Mouse (Mus musculus): Measurements from ENCODE around the gene Pdcd11.
"Not testable (repeated sequence)": the region's sequence is repeated elsewhere in the genome, so short reads cannot be mapped to it uniquely, and the experiment has no call there.

Gene Pdcd11

GRCm38 (mm10) chr19:47128835-47129234, 38.3 kb downstream of the Pdcd11 start:
- DNase-seq: no peak

DNA sequence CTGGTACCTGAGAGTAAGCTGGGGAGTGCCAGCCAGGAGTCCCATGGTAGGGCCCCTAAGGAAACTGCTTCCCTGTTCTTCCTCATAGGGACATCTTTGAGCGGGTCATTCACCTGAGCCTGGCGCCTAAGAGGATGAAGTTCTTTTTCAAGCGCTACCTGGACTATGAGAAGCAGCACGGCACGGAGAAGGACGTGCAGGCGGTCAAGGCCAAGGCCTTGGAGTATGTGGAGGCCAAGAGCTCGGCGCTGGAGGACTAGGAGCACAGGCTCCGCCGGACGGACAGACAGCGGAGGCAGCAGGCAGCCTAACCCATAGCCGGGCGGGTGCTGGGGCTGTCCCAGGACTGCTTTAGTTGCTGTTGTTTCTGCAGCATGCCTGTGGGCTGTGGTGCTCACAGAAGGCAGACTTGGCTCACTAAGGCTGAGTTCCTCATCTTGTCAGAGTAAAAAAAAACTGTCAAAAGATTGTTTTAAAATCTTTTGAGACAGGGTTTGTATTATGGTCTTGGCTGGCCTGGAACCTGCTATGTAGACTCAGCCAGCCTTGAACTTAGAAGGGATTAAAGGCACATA, 40.1 kb downstream of the Pdcd11 start:
- DNase-seq: no peak

GRCm38 (mm10) chr19:47133161-47133560, 42.6 kb downstream of the Pdcd11 start:
- DNase-seq: no peak

GRCm38 (mm10) chr19:47135568-47135967, 45.0 kb downstream of the Pdcd11 start:
- no peak for DNase-seq

- no peak for DNase-seq
Observed at GRCm38 (mm10) chr19:47136170-47136569, 45.6 kb downstream of the Pdcd11 start.

DNA sequence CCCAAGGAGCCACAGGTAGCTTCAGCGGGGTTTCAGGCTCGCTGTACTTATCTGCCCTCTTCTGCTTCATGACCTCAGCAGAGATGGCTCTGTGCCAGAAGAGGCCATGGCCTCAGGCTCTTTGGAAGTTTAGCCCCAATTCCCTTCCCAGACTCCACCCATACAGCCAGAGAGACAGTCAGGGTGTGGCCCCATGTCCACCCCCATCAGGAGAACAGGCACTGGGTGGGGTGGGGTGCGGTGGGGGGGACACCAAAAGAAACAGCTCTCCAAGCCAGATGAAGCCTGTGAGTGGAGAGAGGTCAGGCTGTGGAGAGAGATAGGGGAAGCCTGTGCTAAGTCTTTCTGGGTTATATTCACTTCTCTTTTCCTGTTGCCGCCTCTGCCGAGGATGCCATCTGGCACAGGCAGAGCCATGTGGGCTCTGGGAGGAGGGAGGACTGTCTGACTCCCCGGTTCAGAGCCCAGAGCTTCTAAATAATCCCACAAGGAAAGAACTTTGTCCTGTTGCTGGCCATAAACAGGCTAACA, 46.5 kb downstream of the Pdcd11 start:
- peak; percentile 33 for DNase-seq

DNA sequence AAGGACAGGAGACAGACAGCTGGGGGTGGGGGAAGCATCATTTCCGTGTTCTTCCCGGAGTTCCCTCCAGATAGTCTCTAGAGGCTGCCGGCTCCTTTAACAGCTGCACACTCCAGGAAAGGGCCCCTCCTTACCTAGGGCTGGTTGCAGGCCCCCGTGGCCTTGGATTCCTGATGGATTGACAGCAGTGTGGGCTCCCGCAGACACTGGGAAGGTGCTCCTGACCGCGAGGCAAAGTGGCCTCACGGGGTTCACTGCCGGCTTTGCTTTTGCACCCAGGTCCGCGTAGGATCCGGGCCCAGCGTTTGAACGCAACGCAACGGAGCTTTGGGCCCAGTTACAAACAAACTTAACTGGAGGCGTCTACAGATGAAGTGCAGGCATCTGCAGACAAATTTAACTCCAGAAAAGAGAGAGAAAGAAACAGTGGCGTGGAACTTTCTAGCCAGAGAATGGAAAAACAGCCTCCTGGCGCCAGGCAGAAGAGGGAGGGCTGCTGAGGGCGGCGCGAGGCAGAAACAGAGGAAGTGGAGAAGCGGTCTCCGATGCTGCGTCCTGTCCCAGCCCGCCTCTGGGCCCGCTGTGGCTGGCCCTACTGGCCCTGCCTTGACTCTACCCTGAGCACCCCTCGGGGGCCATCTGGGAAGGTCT, 47.3 kb downstream of the Pdcd11 start, which contains the start of gene Calhm2:
Calhm2 (minus strand) TSS at position 524 of the 651 bp plus-strand sequence.
- peak; percentile 64 for DNase-seq

DNA sequence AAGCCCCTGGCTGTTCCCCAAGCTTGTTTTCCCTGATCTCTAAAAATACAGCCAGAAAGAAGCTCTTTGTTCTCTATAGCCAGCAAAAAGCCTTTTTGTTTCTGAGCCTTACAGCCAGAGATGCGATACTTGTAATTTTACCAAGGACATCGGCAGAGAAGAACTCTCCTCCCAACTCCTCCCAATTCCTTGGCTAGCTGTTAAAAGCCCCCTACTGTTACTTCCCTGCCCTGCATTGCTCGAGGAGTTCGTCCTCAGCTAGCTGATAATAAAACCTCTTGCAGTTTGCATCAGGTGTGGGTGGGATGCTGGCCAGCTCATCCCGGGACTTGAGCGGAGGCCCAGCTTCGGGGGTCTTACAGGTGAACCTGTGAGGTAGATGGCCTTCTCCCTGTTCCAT, 49.0 kb downstream of the Pdcd11 start:
- DNase-seq: not testable (repeated sequence)

DNA sequence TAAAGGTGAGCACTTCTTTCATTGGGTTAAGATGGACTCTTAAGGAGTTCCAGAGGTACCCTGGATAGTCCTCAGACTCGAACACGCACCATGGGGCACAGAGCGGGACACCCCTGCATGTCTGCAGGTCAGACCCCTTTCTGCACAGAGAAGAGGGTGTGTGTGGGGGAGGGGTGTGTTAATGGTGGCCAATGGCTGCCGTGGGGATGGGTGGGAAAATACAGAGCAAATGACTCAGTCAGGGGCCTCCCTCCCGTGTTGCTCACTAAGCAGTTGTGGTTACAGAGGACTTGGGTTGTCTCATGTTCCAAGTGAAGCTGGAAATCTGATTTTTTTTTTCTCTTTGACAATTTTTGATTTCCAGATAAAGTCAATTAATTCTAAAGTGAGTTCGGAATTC, 51.9 kb downstream of the Pdcd11 start:
- no peak for DNase-seq

GRCm38 (mm10) chr19:47144154-47144553, 53.6 kb downstream of the Pdcd11 start, which contains the start of gene Calhm1:
Calhm1 (minus strand) TSS chr19:47144254.
- no peak for DNase-seq

DNA sequence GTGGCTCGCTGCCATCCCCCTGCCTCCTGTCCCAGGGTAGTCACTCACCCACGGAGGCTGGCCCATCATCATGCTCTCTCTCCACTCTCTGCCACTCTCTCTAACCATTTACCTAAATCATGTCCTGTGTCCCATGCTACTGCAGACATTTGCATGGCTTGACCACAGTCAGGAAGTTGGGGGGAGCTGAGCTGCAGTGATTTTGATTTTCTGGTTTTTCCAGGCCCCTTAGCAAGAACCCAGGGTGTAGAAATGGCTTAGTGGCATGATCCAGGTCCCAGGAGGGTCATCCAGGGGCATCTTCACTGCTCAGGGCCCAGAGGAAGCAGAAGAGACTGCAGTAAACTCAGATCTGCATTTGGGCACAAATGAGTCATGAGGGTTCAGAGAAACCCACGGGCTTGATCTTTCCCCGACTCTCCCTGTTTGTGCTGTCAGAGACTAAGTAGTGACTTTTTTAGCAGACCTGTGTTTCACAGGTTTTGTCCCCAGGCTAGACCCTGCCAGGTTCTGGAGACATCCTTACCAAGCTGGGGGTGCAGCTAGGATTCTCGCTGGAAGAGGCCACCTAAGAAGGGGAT, 57.8 kb downstream of the Pdcd11 start:
- no peak for DNase-seq

DNA sequence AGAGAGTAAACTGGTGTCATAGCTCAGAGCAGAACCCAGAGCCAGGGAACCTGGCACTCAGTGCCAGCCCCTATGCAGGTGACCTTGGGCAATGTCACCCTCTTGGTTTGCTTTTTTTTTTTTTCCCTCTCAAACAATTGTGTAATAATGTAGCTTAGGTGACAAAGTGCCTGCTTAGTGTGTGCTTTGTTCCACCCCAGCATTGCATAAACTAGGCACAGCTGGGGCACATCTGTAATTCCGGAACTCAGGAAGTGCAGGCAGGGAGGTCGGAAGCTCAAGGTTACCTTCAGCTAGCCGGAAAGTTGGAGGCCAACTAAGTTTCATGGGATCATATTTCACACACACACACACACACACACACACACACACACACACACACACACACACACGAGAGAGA, 59.3 kb downstream of the Pdcd11 start:
- no peak for DNase-seq

DNA sequence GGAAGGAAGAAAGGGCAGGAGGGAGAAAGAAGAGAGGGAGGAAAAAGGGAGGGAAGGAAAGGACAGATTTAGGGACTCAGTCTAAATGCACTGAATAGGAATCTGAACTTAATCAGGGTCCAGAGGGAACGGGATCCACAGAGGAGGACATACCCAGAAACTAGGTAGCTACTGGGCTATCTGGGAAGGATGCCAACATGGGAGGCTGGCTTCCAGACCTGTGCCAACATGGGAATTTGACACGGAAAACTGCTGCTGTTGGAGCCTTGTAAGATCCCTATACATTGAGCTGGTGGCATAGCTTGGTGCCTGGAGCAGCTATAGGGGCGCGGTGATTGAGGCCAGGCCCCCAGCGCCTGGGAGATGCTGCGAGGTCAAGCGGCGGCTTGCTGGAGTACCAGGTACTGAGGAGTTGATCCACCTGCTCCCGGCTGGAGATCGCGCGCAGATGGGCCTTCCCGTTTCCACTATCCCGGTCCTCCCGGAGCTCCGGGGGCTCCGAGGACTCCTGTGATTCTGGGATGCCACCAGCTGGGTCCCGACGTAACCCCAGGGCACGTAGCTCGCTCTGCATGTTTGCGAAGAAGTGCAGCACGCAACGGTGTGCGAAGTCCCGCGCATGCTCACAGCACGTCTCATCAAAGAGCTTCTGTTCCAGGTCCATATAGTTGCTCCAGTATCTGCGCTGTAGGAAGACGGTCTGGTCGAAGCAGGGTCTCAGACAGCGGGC, 60.9 kb downstream of the Pdcd11 start:
- no peak for DNase-seq

DNA sequence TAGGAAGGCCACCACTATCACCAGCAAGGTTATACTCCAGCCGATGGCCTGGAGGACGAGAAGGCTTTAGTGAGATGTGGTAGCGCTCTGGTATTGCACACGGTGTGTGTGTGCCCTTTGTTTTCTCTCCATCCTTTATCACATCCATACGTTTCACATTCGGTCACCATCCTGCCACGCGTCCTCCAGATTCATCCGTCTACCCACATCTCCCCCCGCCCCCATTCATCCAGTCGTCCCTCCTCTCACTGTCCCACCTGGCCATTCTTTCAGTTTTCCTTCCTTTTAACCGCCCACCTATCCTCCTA, 61.4 kb downstream of the Pdcd11 start:
- DNase-seq: no peak

- DNase-seq: no peak
Observed at GRCm38 (mm10) chr19:47153767-47154166, 63.2 kb downstream of the Pdcd11 start.

GRCm38 (mm10) chr19:47157664-47158063, 67.1 kb downstream of the Pdcd11 start, which contains the start of gene Calhm3:
Calhm3 (minus strand) TSS chr19:47157764.
- DNase-seq: no peak

DNA sequence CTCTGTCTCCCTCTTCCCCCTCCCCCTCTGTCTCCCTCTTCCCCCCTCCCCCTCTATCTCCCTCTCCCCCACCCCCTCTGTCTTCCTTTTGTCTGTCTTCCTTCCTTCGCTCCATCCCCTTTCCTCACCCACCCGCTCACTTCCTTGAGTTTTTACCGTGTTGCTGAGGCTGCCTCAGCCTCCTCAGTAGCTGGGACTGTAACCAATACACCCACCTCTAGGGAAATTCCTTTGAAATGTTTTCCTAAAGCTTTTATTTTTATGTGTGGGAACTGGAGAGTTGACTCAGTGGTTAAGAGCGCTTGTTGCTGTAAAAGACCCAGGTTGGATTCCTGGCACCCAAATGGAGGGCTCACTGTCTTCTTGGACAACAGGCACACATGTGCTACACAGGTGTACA, 71.1 kb downstream of the Pdcd11 start:
- no peak for DNase-seq

DNA sequence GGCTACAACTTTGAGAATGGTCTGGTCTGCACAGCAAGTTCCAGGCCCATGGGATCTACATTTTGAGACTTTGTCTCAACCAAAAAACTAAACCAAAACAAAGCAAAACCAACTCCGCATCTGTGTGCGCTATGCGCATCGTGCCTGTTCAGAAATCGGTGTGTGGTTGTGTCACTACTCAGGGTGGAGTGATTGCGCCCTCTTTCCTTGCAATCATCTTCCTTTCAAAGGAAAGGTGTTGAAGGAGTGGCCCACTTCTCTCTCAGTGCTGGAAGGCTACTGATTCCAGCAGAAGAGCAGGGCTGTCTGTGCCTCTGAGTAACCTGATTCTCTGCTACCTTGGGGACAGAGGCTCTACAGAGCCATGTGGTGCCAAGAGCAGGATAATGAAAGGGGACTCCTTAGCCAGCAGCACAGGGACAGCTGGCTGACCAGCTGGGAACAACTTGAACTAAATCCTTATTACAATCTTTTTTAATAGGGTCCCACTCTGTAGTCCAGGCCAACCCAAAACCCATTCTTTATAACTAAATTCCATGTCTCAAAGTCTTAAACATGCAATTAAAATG, 72.7 kb downstream of the Pdcd11 start:
- DNase-seq: no peak

DNA sequence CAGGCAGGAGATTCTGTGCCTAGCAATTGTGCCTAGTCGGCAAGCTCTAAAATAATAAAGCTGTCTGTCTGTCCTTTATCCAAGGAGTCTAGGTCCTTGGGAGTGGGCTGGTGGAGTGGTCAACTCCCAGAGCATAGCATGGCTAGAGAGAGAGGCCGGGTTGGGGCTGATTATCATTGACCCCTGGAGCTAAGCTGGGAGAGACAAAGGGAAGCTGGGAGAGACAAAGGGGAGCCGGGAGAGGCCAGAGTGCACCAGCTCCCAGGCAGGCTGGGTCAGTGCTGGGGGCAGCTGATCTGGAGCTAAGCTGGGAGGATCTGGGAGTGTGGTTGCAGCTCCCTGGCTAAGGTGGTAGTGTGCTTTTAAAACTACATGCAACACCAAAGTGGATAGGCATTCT, 76.2 kb downstream of the Pdcd11 start:
- DNase-seq: no peak

DNA sequence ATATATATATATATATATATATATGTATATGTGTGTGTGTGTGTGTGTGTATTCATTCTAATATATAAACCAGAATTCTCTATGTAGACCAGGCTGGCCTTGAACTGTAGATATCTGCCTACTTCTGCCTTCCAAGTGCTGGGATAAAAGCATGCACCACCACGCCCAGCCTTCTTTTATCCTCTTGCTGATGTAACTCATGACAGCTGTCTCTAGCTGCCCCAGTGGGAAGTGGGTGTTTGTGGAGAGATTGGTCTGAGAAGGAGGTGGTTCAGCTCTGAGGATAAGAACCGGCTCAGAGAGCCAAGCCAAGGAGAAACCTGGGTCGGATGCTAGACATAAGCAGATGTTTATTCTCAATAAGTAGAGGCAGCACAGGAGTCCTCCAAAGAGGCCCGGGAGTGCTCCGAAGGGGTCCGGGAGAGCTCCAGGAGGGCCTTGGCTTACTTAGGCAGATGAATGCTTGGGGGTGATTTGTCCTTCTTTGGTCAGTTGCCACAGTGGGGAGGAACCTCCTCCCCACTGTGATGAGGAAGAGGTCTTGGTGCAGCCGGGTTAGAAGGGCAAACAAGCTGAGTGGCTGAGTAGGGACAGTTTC, 77.1 kb downstream of the Pdcd11 start:
- no peak for DNase-seq

DNA sequence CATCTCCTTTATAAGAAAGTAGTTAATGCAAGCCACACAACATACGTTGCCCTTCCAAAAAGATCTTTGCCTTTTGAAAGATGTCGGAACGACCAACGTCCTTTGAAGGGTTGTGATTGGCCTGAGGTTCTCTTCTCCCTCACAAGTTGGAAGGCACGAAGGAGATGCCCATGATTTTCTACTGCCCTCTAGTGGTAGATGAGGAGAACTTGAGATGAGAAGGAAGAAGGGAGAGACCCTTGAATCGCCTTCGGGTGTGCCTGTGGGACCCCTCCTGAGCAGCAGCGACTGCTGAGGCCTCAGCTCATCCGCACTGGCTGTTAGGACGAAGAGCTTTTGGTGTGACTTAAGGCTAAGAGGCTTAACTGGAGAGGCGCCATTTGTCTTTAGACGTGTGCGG, 77.7 kb downstream of the Pdcd11 start:
- DNase-seq: peak; percentile 41

- peak; percentile 84 for DNase-seq
Observed at GRCm38 (mm10) chr19:47168793-47169412, 78.3 kb downstream of the Pdcd11 start.
